Comparison of ENCODE assay signal across 29 mouse cellular contexts in the genomic region with DNA sequence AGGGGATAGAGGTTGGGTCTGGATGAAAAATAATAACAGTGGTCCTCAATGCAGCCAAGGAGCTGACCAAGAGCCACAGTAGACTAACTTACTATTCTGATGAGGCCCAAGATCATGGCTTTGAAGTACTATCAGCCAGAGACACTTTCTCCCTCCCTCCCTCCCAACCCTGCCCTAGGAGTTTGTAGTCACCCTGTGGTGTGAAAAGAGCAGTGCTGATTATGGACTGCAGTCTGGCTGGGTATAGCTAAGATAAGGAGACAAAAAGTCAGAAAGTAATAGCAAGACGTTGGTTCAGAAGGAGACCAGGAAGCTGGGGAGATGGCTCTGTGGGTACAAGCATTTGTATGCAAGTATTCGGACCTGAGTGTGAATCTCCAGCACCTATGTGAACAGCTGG. TPM values are rescaled to one million over a fixed set of nuclear protein-coding genes. Genes with fewer than 3 reads are reported as not detected.
A peak's percentile ranks its signal among the peaks of the same experiment; 100 is the strongest.
DNase-seq lines count a peak whose midpoint lies in the region; ATAC-seq lines count a peak whose summit lies in the region.
"Had no signal": no experiment of that assay in that cellular context is flagged by ENCODE, and none has a peak within 500 bp of the region (broad histone marks: within the 10 kb centered on the region; RNA-seq: fewer than 3 reads in every experiment).

No protein-coding gene starts in this region.

- no peaks in the 10 kb centered on the region for H3K9me3 ChIP-seq in liver, embryonic 12.5 days (replicated peaks)
- no peaks in the 10 kb centered on the region for H3K9me3 ChIP-seq in liver, embryonic 13.5 days (replicated peaks)
- no peaks in the 10 kb centered on the region for H3K9me3 ChIP-seq in liver, embryonic 16.5 days (replicated peaks; ENCODE audit: control insufficient read depth, low read length)
- H3K9me3 ChIP-seq in hindbrain, embryonic 16.5 days (ENCODE audit: control insufficient read depth, low read length) = no peaks in the 10 kb centered on the region
- H3K9me3 ChIP-seq: embryonic facial prominence, embryonic 10.5 days; embryonic facial prominence, embryonic 13.5 days; forebrain, embryonic 12.5 days; forebrain, embryonic 15.5 days; heart, embryonic 10.5 days; heart, embryonic 13.5 days had no signal

- no peak overlapping the region for H3K9ac ChIP-seq in liver, embryonic 12.5 days
- no peak overlapping the region for H3K9ac ChIP-seq in liver, embryonic 13.5 days
- H3K9ac ChIP-seq in liver, embryonic 16.5 days (ENCODE audit: low read depth, low read length) = no peak overlapping the region
- H3K9ac ChIP-seq in hindbrain, embryonic 16.5 days (ENCODE audit: low read depth, low read length) = no peak overlapping the region
- H3K9ac ChIP-seq: embryonic facial prominence, embryonic 13.5 days; forebrain, embryonic 12.5 days; forebrain, embryonic 15.5 days; heart, embryonic 13.5 days; hindbrain, embryonic 14.5 days had no signal

- peaks cover 11% of the 10 kb centered on the region; the same call in 1 of the 2 replicates for H3K36me3 ChIP-seq in liver, embryonic 12.5 days
- H3K36me3 ChIP-seq in liver, embryonic 13.5 days = no peaks in the 10 kb centered on the region
- H3K36me3 ChIP-seq in liver, embryonic 16.5 days (ENCODE audit: control insufficient read depth, insufficient read depth) = no peaks in the 10 kb centered on the region
- 0 out of 2 replicates have a peak, but pooled peaks cover 5% of the 10 kb centered on the region for H3K36me3 ChIP-seq in hindbrain, embryonic 16.5 days (ENCODE audit: control insufficient read depth, insufficient read depth, low read length)
- H3K36me3 ChIP-seq: forebrain, embryonic 12.5 days; forebrain, embryonic 15.5 days had no signal

- peaks cover 12% of the 10 kb centered on the region for H3K4me1 ChIP-seq in liver, embryonic 12.5 days
- peaks cover 24% of the 10 kb centered on the region for H3K4me1 ChIP-seq in liver, embryonic 13.5 days (replicated peaks)
- peaks cover 5% of the 10 kb centered on the region for H3K4me1 ChIP-seq in liver, embryonic 16.5 days (ENCODE audit: control insufficient read depth, low read depth, low read length)
- no peaks in the 10 kb centered on the region for H3K4me1 ChIP-seq in hindbrain, embryonic 16.5 days (ENCODE audit: control insufficient read depth, insufficient read depth, low read depth, low read length)
- H3K4me1 ChIP-seq: embryonic facial prominence, embryonic 10.5 days; embryonic facial prominence, embryonic 13.5 days; forebrain, embryonic 12.5 days; forebrain, embryonic 15.5 days; heart, embryonic 10.5 days; heart, embryonic 13.5 days had no signal

- no peak overlapping the region for H3K4me3 ChIP-seq in liver, embryonic 12.5 days
- no peak overlapping the region for H3K4me3 ChIP-seq in liver, embryonic 13.5 days (replicated peaks)
- H3K4me3 ChIP-seq in liver, embryonic 16.5 days (ENCODE audit: low read depth, low read length) = no peak overlapping the region
- H3K4me3 ChIP-seq in hindbrain, embryonic 16.5 days (ENCODE audit: low read length) = no peak overlapping the region
- H3K4me3 ChIP-seq: embryonic facial prominence, embryonic 10.5 days; embryonic facial prominence, embryonic 13.5 days; erythroblast, embryonic 14.5 days; forebrain, embryonic 12.5 days; forebrain, embryonic 15.5 days; heart, adult 2 months; heart, embryonic 10.5 days; heart, embryonic 13.5 days had no signal

- no peak overlapping the region for H3K4me2 ChIP-seq in liver, embryonic 12.5 days
- no peak overlapping the region for H3K4me2 ChIP-seq in liver, embryonic 13.5 days
- no peak overlapping the region for H3K4me2 ChIP-seq in liver, embryonic 16.5 days (ENCODE audit: low read depth, low read length)
- H3K4me2 ChIP-seq in hindbrain, embryonic 16.5 days (ENCODE audit: low read length) = no peak overlapping the region
- H3K4me2 ChIP-seq: embryonic facial prominence, embryonic 13.5 days; forebrain, embryonic 12.5 days; forebrain, embryonic 15.5 days; heart, embryonic 13.5 days; hindbrain, embryonic 14.5 days had no signal

- ATAC-seq in liver, embryonic 12.5 days = peak; percentile 82
- ATAC-seq in liver, embryonic 13.5 days (ENCODE audit: low read depth) = peak; percentile 85
- ATAC-seq in liver, embryonic 16.5 days (ENCODE audit: low read depth) = peak; percentile 72
- no peak for ATAC-seq in hindbrain, embryonic 16.5 days
- ATAC-seq in megakaryocyte, adult 5-6 weeks (ENCODE audit: poor library complexity, severe bottlenecking) = no peak
- ATAC-seq: activated CD4-positive, CD25-positive, alpha-beta regulatory T cell, adult 4 months; forebrain, embryonic 15.5 days had no signal

- H3K27me3 ChIP-seq in liver, embryonic 12.5 days (replicated peaks) = no peaks in the 10 kb centered on the region
- no peaks in the 10 kb centered on the region for H3K27me3 ChIP-seq in liver, embryonic 13.5 days
- H3K27me3 ChIP-seq in liver, embryonic 16.5 days (ENCODE audit: control insufficient read depth, insufficient read depth, low read depth, low read length) = no peaks in the 10 kb centered on the region
- no peaks in the 10 kb centered on the region for H3K27me3 ChIP-seq in hindbrain, embryonic 16.5 days (replicated peaks; ENCODE audit: control insufficient read depth, insufficient read depth, low read length)
- H3K27me3 ChIP-seq: embryonic facial prominence, embryonic 13.5 days; forebrain, embryonic 12.5 days; forebrain, embryonic 15.5 days; heart, embryonic 13.5 days had no signal

- no peak overlapping the region for H3K27ac ChIP-seq in liver, embryonic 12.5 days
- no peak overlapping the region for H3K27ac ChIP-seq in liver, embryonic 13.5 days
- no peak overlapping the region for H3K27ac ChIP-seq in liver, embryonic 16.5 days (ENCODE audit: low read length)
- H3K27ac ChIP-seq in hindbrain, embryonic 16.5 days (ENCODE audit: low read depth, low read length) = no peak overlapping the region
- H3K27ac ChIP-seq: embryonic facial prominence, embryonic 10.5 days; embryonic facial prominence, embryonic 13.5 days; forebrain, embryonic 12.5 days; forebrain, embryonic 15.5 days; heart, adult 2 months; heart, embryonic 10.5 days; heart, embryonic 13.5 days; hindbrain, embryonic 14.5 days had no signal

- WGBS in liver, embryonic 12.5 days (ENCODE audit: insufficient replicate concordance) = 49% methylated on average over 2 of the region's 2 CpGs
- 37% methylated on average over 2 of the region's 2 CpGs for WGBS in liver, embryonic 13.5 days (ENCODE audit: insufficient replicate concordance)
- 29% methylated on average over 2 of the region's 2 CpGs for WGBS in liver, embryonic 16.5 days (ENCODE audit: insufficient replicate concordance)
- 88% methylated on average over 2 of the region's 2 CpGs for WGBS in hindbrain, embryonic 16.5 days

- no peak for DNase-seq in liver
- DNase-seq in liver, embryonic 13.5 days = peak; percentile 14
- DNase-seq in left cerebral cortex, adult 18-20 months (ENCODE audit: low spot score in 2 of 2) = no peak
- DNase-seq: adrenal gland, adult 8-10 months; adrenal gland, postnatal 25 days; B cell, adult 2 months; cerebellum, adult 11 months; cerebellum, adult 2 months; cerebellum, adult 9-11 months; cerebellum, postnatal 36 days; embryo, embryonic 11 days; gastrocnemius, postnatal 10 days; gastrocnemius, postnatal 36 days; heart, adult 2 months; heart, postnatal 14 days; heart, postnatal 4 days had no signal

RNA-seq across cellular contexts. Expression of gene Glmn, which starts 46.9 kb away (rescaled TPM):
- 10.3 and 12.2 TPM in 2 replicates for polyA plus RNA-seq in liver, embryonic 12.5 days (2016; fragmentation: Nextera tagmentation; extraction: Ambion mirVana)
- polyA plus RNA-seq in liver, embryonic 13.5 days (2015; fragmentation: Nextera tagmentation; extraction: Ambion mirVana) = 9.5 and 11.3 TPM in 2 replicates
- 6.5 and 6.9 TPM in 2 replicates for polyA plus RNA-seq in liver, embryonic 16.5 days (2015; fragmentation: Nextera tagmentation; extraction: Ambion mirVana)
- polyA plus RNA-seq in hindbrain, embryonic 16.5 days (2015; fragmentation: Nextera tagmentation; extraction: Ambion mirVana) = 31.0 and 32.8 TPM in 2 replicates
- total RNA-seq in megakaryocyte, adult 5-6 weeks (2015) = 6.0 and 6.6 TPM in 2 replicates
- 2.8 and 3.9 TPM in 2 replicates for total RNA-seq in megakaryocyte, adult 5-6 weeks (2017)
- total RNA-seq in left cerebral cortex, adult 18-20 months (2021) = 10 to 100 TPM; 18.2 to 19.6 TPM

RNA-seq across cellular contexts. Expression of gene Rpap2, which starts 47.4 kb away (rescaled TPM):
- polyA plus RNA-seq in liver, embryonic 12.5 days (2016; fragmentation: Nextera tagmentation; extraction: Ambion mirVana) = 9.1 and 10.6 TPM in 2 replicates
- 5.7 and 8.1 TPM in 2 replicates for polyA plus RNA-seq in liver, embryonic 13.5 days (2015; fragmentation: Nextera tagmentation; extraction: Ambion mirVana)
- 5.2 and 5.4 TPM in 2 replicates for polyA plus RNA-seq in liver, embryonic 16.5 days (2015; fragmentation: Nextera tagmentation; extraction: Ambion mirVana)
- polyA plus RNA-seq in hindbrain, embryonic 16.5 days (2015; fragmentation: Nextera tagmentation; extraction: Ambion mirVana) = 21.3 and 23.5 TPM in 2 replicates
- 8.2 and 10.1 TPM in 2 replicates for total RNA-seq in megakaryocyte, adult 5-6 weeks (2015)
- 9.9 and 11.7 TPM in 2 replicates for total RNA-seq in megakaryocyte, adult 5-6 weeks (2017)
- 10 to 100 TPM; 22.2 to 22.3 TPM for total RNA-seq in left cerebral cortex, adult 18-20 months (2021)

Comparison
In these comparisons a context has a peak if more than half of its experiments do, and no peak if none do; other contexts are left out.
1. ATAC-seq: peak in liver, embryonic 12.5 days (single experiment), liver, embryonic 13.5 days (single experiment) and liver, embryonic 16.5 days (single experiment); none in hindbrain, embryonic 16.5 days (single experiment) and megakaryocyte, adult 5-6 weeks (single experiment).